Mouse (Mus musculus) bone marrow, adult 2 months (tissue): ENCODE results near the gene Selenoi.

Experiments used
- CTCF ChIP-seq: fragments of 200-500 bp; IDR thresholded peaks from 2 replicates; pipeline ENCODE4 v1.5.1; 2011; ENCODE audit warnings: low read length, control low read depth; ENCODE audit not compliant: control insufficient read depth, insufficient read depth
- POLR2A ChIP-seq: fragments of 200-500 bp; IDR thresholded peaks from 2 replicates; pipeline ENCODE4 v1.6.1; 2011; ENCODE audit warnings: low read depth, mild to moderate bottlenecking, control low read depth, low read length, borderline replicate concordance; ENCODE audit not compliant: control insufficient read depth

GRCm38 (mm10) chr5:30258776-30259175 lies 26.4 kb downstream of the Selenoi start:
- no peak for TF ChIP-seq CTCF
- no peak for TF ChIP-seq POLR2A
